Mouse (Mus musculus): ENCODE data around the gene Cdr2.
"Not testable (repeated sequence)": the region's sequence is repeated elsewhere in the genome, so short reads cannot be mapped to it uniquely, and the experiment has no call there.

Cdr2 gene

DNA sequence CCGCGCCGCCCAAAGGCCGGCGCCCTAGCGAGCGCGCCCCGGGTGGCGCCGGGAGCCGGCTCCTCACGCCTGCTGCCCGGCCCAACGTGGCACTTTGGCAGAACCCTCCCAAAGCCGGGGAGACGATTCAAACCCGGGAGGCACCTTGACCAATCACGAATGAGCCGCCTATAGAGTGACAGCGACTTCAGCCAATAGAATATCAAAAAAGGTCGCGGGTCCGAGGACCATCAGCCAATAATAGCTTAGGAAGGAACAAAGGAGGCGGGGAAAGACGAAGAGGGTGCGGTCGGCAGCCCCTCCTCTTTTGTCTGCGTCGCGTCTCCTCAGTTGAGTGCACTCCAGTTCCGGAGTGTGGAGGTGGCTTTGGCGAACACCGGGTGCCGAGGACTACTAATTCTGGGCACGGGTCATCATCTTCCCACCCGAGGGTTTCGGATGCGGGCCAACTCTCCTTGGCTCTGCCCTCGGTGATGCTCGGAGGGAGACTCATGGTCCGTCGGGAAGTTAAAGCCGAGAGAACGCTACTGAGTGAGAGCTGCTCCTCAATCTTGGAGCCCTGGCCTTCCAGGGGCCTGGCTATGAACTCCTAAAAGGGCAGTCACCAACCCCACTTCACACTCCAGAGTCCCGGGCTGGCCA is at the start of gene Cdr2, which contains the start of gene Mfsd13b:
Gene Cdr2 (minus strand): TSS at position 113 of the 642 bp plus-strand sequence.
Gene Mfsd13b (plus strand): TSS at position 310 of the 642 bp plus-strand sequence.
- DNase-seq (ENCODE audit: low read depth) = peak; percentile 98

DNA sequence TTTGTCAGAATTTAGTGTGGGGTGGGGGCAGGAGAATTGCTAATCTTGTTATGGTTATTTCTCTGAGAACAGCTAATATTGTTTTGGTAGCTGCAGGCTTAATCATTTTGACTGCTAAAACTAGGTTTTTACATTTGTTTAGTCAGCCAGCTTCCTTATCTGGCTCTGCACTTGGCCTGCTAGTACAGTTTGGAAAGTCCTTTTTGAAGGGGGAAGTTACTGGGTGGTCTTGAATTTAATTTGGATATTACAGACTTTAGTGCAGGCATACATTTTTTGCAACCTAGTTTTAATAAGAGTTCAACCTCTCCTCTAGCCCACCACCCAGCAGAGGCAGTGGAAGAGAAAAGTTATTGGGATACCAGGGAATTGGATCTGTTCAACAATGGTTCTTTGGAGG is 47.8 kb upstream of the Cdr2 start:
- not testable (repeated sequence) for DNase-seq (ENCODE audit: low read depth)

DNA sequence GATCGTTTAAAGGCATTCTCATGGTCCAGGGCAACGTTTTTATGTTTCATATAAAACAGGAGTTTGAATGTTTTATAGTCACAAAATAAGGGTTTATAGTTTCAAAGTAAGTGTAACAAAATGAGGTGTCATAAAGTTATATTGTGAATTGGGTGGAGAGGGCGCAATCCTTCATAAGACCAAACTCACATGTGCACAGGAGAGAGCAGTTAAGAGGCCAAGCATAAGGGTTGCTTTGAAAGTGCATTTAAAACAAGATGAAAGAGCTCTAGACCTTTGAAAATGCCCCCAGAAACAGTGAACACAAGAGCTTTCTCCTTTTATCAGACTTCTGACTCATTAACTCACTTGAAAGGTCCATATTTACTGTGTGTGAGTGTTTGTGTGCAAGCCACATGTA is 44.2 kb upstream of the Cdr2 start:
- no peak for DNase-seq (ENCODE audit: low read depth)

GRCm38 (mm10) chr7:121025221-121026008 is 43.3 kb upstream of the Cdr2 start:
- DNase-seq (ENCODE audit: low read depth) = peak; percentile 36

DNA sequence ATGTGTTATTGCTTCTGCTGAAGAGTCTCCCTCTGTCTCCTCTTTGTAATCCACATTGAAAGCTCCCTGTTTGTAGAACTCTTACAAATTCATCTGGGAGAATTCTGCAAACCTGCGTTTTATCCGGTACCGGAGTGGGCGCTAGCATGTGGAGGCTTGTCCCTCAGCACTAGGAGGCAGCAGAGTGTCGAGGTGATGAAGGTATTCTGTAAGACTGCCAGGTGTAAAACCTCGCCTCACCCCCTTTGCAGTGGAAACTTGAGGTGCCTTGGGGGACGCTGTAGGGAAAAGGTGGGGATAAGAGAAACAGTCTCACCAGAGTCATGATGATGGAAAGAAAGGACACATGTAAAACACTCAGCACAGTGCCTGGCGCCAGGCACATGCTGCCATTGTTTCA is 38.2 kb upstream of the Cdr2 start:
- DNase-seq (ENCODE audit: low read depth) = no peak

GRCm38 (mm10) chr7:121018778-121019177 is 36.7 kb upstream of the Cdr2 start:
- peak; percentile 68 for DNase-seq (ENCODE audit: low read depth)

GRCm38 (mm10) chr7:121014486-121014885 is 32.4 kb upstream of the Cdr2 start:
- DNase-seq (ENCODE audit: low read depth) = no peak

GRCm38 (mm10) chr7:121011794-121012689 is 29.9 kb upstream of the Cdr2 start:
- DNase-seq (ENCODE audit: low read depth) = no peak

DNA sequence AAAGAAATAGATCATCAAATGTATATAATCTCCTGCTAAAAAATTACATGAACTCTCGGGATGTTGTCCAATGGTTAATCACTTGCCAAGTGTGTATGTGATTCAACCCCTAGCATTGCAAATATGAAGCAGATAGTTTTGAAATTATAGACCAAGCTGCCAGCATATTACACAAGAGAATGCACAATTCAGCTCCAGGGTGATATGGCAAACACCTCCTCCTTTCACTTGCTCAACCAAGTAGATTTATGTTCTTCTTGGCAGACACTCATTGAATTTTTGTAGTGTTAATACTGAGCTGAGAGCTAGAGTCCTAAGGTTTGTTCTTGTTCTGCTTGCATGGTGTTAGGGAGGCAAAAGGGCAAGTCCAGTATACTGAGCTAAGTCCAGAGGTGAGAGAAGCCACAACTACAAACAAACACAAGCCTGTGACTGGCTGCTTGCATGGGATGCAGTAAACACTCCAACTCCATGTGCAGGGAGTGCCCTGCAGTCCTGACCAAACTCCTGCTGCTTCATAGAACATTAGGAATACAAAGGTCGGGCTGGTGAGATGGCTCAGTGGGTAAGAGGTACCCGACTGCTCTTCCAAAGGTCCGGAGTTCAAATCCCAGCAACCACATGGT is 21.8 kb upstream of the Cdr2 start:
- DNase-seq (ENCODE audit: low read depth) = peak; percentile 44

DNA sequence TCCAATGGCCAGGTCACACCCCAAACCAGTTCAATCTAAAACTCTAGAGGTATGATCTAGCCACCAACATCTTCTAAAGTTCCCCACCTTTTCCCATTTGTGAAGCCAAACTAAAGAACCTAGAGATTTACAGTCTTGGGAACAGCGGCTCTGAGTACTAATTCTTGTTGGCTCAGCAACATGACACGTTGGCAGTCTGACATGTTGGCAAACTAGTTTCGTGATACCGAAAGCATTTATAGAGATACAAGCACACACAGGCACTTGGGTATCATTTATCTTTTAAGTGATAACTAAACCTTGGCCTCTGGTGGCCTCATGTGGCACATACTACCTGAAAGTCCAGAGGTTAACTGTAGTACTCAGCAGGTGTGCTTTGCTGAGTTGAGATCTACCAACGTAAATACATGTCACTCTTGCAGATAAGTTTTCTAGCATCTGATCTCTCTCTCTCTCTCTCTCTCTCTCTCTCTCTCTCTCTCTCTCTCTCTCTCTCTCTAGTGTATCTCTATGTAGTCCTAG is 20.4 kb upstream of the Cdr2 start:
- DNase-seq (ENCODE audit: low read depth) = no peak

DNA sequence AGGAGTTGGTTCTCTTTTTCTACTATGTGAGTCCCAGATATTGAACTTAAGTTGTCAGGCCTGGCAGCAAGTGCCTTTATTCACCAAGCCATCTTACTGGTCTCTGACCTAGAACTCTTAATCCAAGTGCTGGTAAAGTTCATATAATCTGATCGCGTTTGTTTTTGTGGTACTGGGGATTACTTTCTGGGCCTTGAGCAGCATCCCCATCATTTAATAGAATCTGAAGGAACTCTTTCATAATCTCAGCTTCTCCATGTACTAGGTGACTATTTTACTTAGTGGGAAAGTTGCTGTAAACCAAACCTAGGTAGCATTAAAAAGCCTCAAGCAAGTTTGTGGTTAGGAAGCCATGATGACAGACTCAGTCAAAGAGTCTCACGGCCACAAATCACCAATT is 19.8 kb upstream of the Cdr2 start:
- no peak for DNase-seq (ENCODE audit: low read depth)

DNA sequence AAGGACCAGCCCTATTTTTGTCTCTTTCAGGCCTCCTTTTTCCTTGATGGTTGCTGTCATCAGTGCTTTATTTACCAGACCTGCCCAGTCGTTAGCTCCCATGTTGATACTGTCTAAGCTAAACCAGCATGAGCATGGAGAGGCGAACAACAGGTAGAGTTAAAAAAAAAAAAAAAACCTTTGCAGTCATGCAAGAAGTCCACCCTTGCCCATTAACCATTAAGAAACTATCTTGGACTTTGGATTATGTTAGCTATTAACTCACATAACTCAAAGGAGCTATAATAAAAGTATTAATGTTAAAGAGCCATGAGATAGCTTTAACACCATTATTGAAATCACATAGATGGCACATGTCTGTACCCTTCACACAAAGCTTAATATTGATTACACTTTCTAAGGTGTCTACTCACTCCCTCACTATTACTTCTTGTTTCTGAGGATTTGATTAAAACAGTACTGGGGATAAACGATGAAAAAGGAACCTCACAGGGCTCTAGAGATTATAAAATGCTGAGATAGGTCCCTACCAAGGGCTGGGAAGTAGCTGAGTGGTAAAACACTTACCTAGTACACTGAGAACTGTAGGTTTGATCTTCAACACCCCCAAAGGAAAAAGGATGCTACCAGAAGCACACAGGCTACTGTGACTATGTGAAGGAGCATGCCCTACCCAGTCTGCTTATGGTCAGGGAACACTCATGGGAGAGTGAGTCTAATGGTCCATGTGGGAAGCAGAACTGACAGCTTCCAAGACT is 18.1 kb upstream of the Cdr2 start:
- no peak for DNase-seq (ENCODE audit: low read depth)

DNA sequence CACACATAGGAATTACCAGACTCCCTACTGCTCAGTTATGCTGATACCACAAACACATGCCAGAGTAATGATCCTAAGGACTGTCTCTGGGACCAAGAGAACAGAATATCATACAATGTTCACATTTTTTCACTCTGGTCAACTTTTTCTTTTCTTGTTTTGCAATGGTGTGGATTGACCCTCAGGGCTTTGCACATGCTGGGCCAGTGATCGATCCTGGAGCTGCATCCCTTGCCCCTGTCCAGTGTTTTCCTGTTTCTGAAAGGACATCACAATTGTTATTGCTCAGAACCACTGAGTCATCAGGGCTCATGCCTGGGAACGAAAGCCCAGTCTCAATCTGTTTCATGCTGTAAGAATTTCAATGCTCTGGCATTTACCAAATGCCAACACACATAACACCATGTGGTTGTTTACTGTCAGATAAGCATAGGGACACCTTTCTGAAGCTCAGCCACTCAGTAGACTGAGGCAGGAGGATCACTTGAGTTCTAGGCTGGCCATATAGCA is 17.0 kb upstream of the Cdr2 start:
- DNase-seq (ENCODE audit: low read depth) = no peak

- no peak for DNase-seq (ENCODE audit: low read depth)
These were observed 9.1 kb upstream of the Cdr2 start for GRCm38 (mm10) chr7:120991191-120991590.

GRCm38 (mm10) chr7:120982968-120983367 is 856 bp upstream of the Cdr2 start:
- no peak for DNase-seq (ENCODE audit: low read depth)

GRCm38 (mm10) chr7:120980931-120981924 is 884 bp downstream of the Cdr2 start:
- peak; percentile 34 for DNase-seq (ENCODE audit: low read depth)

DNA sequence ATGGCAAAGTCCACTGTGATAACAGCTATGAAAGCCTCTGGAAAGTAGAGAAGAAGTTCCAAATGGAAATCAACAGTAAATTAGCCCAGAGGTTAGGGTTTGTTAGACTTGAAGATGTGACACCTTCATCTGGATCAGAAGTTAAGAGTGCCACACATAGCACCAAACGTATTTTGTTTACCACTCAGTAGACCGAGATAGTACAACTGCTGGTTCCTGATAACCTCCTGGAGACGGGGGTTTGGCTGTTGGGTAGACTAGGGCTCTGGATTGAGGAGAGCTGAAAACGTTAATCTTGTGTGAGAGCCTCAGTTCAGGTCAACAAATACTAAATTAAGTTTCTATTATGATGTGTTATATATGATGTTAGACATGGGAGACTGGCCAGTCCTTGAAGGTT is 2.1 kb downstream of the Cdr2 start:
- no peak for DNase-seq (ENCODE audit: low read depth)

- DNase-seq (ENCODE audit: low read depth) = peak; percentile 70
These were observed 5.0 kb downstream of the Cdr2 start for GRCm38 (mm10) chr7:120977063-120977462.

- no peak for DNase-seq (ENCODE audit: low read depth)
These were observed 8.1 kb downstream of the Cdr2 start for GRCm38 (mm10) chr7:120974001-120974400.

DNA sequence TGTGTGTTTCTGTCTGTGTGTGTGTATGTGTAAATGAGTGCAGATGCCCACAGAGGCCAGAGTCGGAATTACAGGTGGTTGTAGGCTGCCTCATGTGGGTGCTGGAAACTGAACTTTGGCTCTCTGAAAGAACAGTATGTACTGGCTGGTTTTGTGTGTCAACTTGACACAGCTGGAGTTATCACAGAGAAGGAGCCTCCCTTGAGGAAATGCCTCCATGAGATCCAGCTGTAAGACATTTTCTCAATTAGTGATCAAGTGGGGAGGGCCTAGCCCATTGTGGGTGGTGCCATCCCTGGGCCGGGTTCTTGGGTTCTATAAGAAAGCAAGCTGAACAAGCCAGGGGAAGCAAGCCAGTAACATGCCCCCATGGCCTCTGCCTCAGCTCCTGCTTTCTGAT is 9.6 kb downstream of the Cdr2 start:
- not testable (repeated sequence) for DNase-seq (ENCODE audit: low read depth)
